Mouse (Mus musculus) lung, postnatal 36 days (tissue): ENCODE results near the gene Ccl9.

ENCODE experiments used
- DNase-seq: peaks from one replicate; pipeline ENCODE4 v3.0.0; 2022; ENCODE audit warnings: mixed read lengths

Gene Ccl9

DNA sequence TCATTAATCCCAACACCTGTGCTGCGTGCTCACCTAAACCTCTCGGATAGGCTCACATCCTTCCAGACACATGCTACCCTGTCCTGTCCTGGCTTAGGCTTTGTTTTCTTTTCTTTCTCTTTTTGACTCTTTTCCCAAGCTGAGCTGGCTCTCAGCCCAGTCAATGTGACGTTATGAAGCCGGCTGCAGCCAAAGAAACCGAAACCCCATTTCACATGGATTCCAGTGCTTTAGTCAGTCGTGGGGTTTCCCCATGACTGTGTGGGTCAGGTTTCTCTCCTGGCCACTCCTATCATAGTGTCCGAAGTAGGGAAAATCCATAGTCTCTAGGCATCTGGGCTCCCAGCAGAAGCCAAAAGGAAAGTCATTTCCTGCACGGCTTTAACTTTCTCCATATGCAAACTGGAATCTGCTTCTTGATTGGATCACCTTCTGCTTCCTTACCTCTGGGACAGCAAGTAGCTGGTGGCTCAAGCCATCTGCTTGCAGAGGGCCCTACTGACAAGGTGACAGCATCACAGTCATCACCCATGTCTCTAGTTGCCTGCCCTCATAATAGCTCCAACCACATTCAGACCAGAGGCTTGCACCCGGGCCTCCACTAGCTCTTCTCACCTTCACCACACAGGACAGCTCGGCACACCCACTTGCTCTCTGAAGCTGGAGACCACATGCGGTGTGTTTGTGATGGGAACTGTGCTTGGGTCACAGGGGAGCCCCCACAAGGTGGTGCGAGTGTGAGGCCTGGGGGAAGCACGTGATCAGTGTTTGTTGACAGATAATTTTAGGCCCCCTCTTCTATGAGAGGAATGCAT is 43.6 kb downstream of the Ccl9 start:
- DNase-seq = peak; percentile 83

DNA sequence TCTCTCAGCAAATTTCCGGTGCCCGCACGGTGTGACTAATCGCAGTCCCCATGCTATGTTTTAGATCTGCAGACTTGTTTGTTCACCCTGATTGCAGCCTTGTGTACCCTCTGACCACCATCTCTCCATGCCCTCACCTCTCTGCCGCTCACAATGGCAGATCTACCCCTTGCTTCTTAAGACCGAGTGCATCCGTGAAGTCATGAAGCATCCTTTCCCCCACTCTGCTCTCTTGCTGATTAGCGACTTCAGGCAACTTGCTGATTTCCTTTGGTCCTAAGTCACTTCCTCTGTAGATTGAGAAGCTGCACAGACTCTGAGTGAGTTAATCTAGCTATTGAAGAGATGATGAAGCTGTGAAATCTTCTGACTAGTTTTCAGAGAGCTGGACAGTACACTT is 44.3 kb downstream of the Ccl9 start:
- no peak for DNase-seq

DNA sequence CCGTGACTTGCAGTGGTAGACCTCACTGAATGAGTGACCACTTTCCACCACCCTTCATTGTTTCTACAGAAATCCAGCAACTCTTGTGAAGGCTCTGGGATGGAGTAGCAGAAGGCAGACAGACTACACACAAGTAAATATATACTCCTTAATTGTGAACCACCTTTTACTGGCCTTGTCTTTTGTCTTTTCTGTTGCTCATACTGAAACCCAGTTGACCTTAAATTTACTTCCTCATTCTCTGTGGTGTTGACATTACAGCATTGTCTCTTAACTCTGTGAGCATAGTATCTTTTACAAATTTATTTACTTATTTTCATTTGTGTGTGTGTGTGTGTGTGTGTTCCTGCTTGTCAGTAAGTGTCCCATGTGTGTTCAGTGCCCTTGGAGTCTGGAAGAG is 45.2 kb downstream of the Ccl9 start:
- no peak for DNase-seq

DNA sequence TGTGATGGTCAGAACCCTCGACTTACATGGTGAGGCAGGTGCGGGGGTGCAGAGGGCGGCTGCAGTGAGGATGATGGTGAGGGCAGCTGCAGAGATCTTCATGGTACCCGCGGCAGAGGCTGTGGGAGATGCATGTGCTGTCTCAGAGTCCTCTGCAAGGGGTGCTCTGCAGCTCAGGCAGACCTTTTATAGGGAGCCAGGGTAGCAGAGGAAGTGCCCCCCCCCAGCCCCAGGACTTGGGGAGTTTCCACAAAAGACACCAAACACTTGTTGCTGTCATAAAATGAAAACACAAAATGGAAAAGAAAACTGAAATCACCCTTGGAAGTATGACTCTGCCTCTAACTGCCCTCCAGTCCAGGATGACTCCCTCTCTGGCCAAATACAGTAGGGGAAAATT is 48.1 kb downstream of the Ccl9 start, which contains the start of gene Ccl5:
Gene Ccl5 (minus strand): TSS at position 159 of the 400 bp plus-strand sequence.
- no peak for DNase-seq

DNA sequence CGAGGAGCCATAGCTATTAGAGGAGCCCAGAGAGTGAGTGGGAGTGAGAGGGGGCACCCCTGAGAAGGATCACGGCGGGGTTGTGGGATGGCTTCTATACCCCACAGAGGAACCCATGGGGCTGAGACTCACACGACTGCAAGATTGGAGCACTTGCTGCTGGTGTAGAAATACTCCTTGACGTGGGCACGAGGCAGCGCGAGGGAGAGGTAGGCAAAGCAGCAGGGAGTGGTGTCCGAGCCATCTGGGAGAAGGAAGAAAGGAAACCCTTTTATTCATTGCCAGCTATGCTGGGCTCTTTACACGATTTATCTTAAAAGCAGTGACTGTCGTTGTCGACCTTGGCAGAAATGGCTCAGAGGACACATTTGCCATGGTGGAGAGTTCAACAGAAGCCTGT is 49.4 kb downstream of the Ccl9 start:
- no peak for DNase-seq
